Mouse (Mus musculus): Measurements from ENCODE around the gene Mgst1. TPM values are rescaled to one million over a fixed set of nuclear protein-coding genes. Genes with fewer than 3 reads are reported as not detected.

Mgst1 gene
- polyA plus RNA-seq, 1 experiment from 2014 or later, result 132 TPM

GRCm38 (mm10) chr6:138143450-138143849 lies 3.3 kb downstream of the Mgst1 start:
- Histone ChIP-seq H3K27ac (no peak overlapping the region), H3K4me1 (replicated peaks) (peaks cover 29% of the 10 kb centered on the region), H3K27me3 (0 out of 2 replicates have a peak, but pooled peaks cover 3% of the 10 kb centered on the region), H3K9me3 (no peaks in the 10 kb centered on the region), H3K36me3 (no peaks in the 10 kb centered on the region), H3K9ac (no peak overlapping the region), H3K4me3 (no peak overlapping the region), H3K4me2 (no peak overlapping the region)
- no peak for ATAC-seq (ENCODE audit: low FRiP score)
- 80% methylated on average over 3 of the region's 3 CpGs for WGBS

- H3K9me3 ChIP-seq, result peaks cover 6% of the 10 kb centered on the region; the same call in 1 of the 2 replicates
Observed at GRCm38 (mm10) chr6:138153111-138153510, 13.0 kb downstream of the Mgst1 start.

GRCm38 (mm10) chr6:138163920-138164319 lies 23.8 kb downstream of the Mgst1 start:
- no peak overlapping the region for H3K4me3 ChIP-seq
- no peak overlapping the region for H3K4me2 ChIP-seq
- no peak for ATAC-seq (ENCODE audit: low FRiP score)
- no peaks in the 10 kb centered on the region for H3K9me3 ChIP-seq
- no peak overlapping the region for H3K9ac ChIP-seq
- H3K27me3 ChIP-seq, result no peaks in the 10 kb centered on the region
- H3K4me1 ChIP-seq (replicated peaks), result no peaks in the 10 kb centered on the region
- WGBS, result 84% methylated on average over 7 of the region's 7 CpGs
- no peaks in the 10 kb centered on the region for H3K36me3 ChIP-seq
- no peak overlapping the region for H3K27ac ChIP-seq

More at GRCm38 (mm10) chr6:138153111-138153510, 13.0 kb downstream of the Mgst1 start:
- Histone ChIP-seq H3K4me3 (no peak overlapping the region), H3K9ac (no peak overlapping the region), H3K4me1 (replicated peaks) (no peaks in the 10 kb centered on the region), H3K36me3 (0 out of 2 replicates have a peak, but pooled peaks cover 4% of the 10 kb centered on the region), H3K4me2 (no peak overlapping the region), H3K27ac (no peak overlapping the region), H3K27me3 (no peaks in the 10 kb centered on the region)
- 33% methylated on average over 5 of the region's 5 CpGs for WGBS
- no peak for ATAC-seq (ENCODE audit: low FRiP score)

GRCm38 (mm10) chr6:138171480-138172224 lies 31.5 kb downstream of the Mgst1 start:
- peak; percentile 87 for ATAC-seq (ENCODE audit: low FRiP score)
- H3K9me3 ChIP-seq, result no peaks in the 10 kb centered on the region
- no peaks in the 10 kb centered on the region for H3K36me3 ChIP-seq
- no peaks in the 10 kb centered on the region for H3K4me1 ChIP-seq (replicated peaks)
- H3K4me2 ChIP-seq, result no peak overlapping the region
- 72% methylated on average over 15 of the region's 15 CpGs for WGBS
- no peaks in the 10 kb centered on the region for H3K27me3 ChIP-seq
- no peak overlapping the region for H3K9ac ChIP-seq
- H3K4me3 ChIP-seq, result no peak overlapping the region
- H3K27ac ChIP-seq, result no peak overlapping the region

Other genes with a start within 250 kb of the Mgst1 start
- gene Slc15a5, start 60.4 kb upstream of the Mgst1 start, polyA plus RNA-seq (2015; fragmentation: Nextera tagmentation; extraction: Ambion mirVana), result 0.10 TPM in 1 of 2 replicates, not detected in the other